Mouse (Mus musculus) small intestine, adult 2 months (tissue): ENCODE data around the gene Coa3.

Source experiments
- CTCF ChIP-seq: fragments of 200-500 bp; IDR thresholded peaks from 2 replicates; pipeline ENCODE4 v1.5.1; 2012; ENCODE audit warnings: low read depth, mild to moderate bottlenecking, control low read depth, inconsistent platforms, low read length, moderate library complexity, mixed read lengths; ENCODE audit not compliant: insufficient replicate concordance, insufficient read length; ENCODE audit errors: extremely low read depth
- POLR2A ChIP-seq: fragments of 200-500 bp; IDR thresholded peaks from 2 replicates; pipeline ENCODE4 v1.6.1; 2012; ENCODE audit warnings: low read depth, mild to moderate bottlenecking, control low read depth, inconsistent platforms, low read length, moderate library complexity

DNA sequence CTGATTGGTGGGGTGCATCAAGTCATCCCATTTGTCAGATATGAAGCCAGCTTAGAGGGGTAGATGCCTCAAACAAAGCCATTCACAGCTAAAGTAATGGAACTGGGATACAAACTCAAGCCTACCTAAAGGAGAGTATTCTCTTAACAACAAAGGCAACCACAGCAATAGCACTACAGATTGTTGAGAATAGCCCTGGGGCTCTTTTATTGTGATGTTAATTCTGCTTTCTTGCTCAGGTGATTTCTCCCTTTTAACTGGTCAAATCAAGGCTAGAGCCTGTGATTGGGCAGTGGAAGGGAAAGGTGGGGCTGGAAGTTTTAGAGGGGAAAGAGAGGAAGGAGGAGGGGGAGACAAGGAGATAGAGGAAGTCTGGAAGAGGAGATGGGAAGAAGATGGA is 44.8 kb downstream of the Coa3 start:
- TF ChIP-seq CTCF (no peak), POLR2A (no peak)
